Mouse (Mus musculus) midbrain, embryonic 11.5 days (tissue): Measurements from ENCODE around the gene Pde6d. TPM values are rescaled to one million over a fixed set of nuclear protein-coding genes. Genes with fewer than 3 reads are reported as not detected.

Experiments used
- ATAC-seq: fragments of 200-750 bp; cut with Nextera tagmentation; 2 replicates; pipeline ENCODE4 v1.8.0; 2017; ENCODE audit warnings: moderate TSS enrichment, moderate library complexity; ENCODE audit not compliant: low FRiP score
- DNase-seq: peaks from one replicate; pipeline ENCODE4 v3.0.0; 2015; ENCODE audit warnings: low spot score; ENCODE audit errors: missing footprints
- H3K27ac ChIP-seq: fragments of 300-500 bp; sonication (generic); 2 replicates; pipeline ENCODE4 v1.5.1; 2014; ENCODE audit warnings: low read depth, low read length
- H3K27me3 ChIP-seq: fragments of 300-500 bp; sonication (generic); 2 replicates; pipeline ENCODE4 v1.6.1; 2014; ENCODE audit warnings: mild to moderate bottlenecking, low read length, moderate library complexity, mixed read lengths; ENCODE audit not compliant: control insufficient read depth, insufficient read depth
- H3K36me3 ChIP-seq: fragments of 300-500 bp; sonication (generic); 2 replicates; pipeline ENCODE4 v1.6.1; 2014; ENCODE audit warnings: mild to moderate bottlenecking, low read length, moderate library complexity, mixed read lengths; ENCODE audit not compliant: control insufficient read depth, insufficient read depth
- H3K4me1 ChIP-seq: fragments of 300-500 bp; sonication (generic); 2 replicates; pipeline ENCODE4 v1.6.1; 2014; ENCODE audit warnings: low read length; ENCODE audit not compliant: control insufficient read depth, insufficient read depth
- H3K4me2 ChIP-seq: fragments of 300-500 bp; sonication (generic); 2 replicates; pipeline ENCODE4 v1.6.1; 2014; ENCODE audit warnings: mild to moderate bottlenecking, moderate library complexity
- H3K4me3 ChIP-seq: fragments of 300-500 bp; sonication (generic); 2 replicates; pipeline ENCODE4 v1.5.1; 2014; ENCODE audit warnings: low read depth, low read length
- H3K9ac ChIP-seq: fragments of 300-500 bp; sonication (generic); 2 replicates; pipeline ENCODE4 v1.6.1; 2014; ENCODE audit warnings: low read length
- H3K9me3 ChIP-seq: fragments of 300-500 bp; sonication (generic); 2 replicates; pipeline ENCODE4 v1.6.1; 2016; ENCODE audit warnings: low read length; ENCODE audit not compliant: control insufficient read depth
- WGBS: fragments of 180-500 bp; shearing (Covaris S2); extraction: QIAGEN DNeasy Blood & Tissue Kit; methylation state at CpG from one replicate; pipeline ENCODE4 v1.1.7; 2014; 5-methylcytosine and 5-hydroxymethylcytosine counted together
- polyA plus RNA-seq: library from polyadenylated mRNA; unstranded; fragments of >200 nt; fragmentation: Nextera tagmentation; extraction: Ambion mirVana; gene quantifications from 2 replicates; pipeline ENCODE4 v1.2.1, GENCODE M21; 2014

Pde6d gene
- 94.3 and 98.3 TPM in 2 replicates for polyA plus RNA-seq

GRCm38 (mm10) chr1:86582451-86583096 lies at the start of gene Pde6d, which contains the start of gene Cops7b:
Gene Pde6d, minus strand, starts transcription at chr1:86582629.
Gene Cops7b, plus strand, starts transcription at chr1:86582904.
- DNase-seq (peak; percentile 100), ATAC-seq (peak; percentile 97)
- Histone ChIP-seq H3K9ac (peak within 1 kb of the TSS; percentile 79), H3K4me2 (peak within 1 kb of the TSS; percentile 75), H3K4me3 (peak within 1 kb of the TSS; percentile 89), H3K27me3 (no peaks in the 10 kb centered on the region), H3K27ac (peak within 1 kb of the TSS; percentile 25), H3K9me3 (no peaks in the 10 kb centered on the region), H3K4me1 (peaks cover 6% of the 10 kb centered on the region), H3K36me3 (no peaks in the 10 kb centered on the region)
- WGBS = under 1% methylated on average over 26 of the region's 26 CpGs

GRCm38 (mm10) chr1:86630527-86630926 lies 48.1 kb upstream of the Pde6d start:
- no peak for DNase-seq

GRCm38 (mm10) chr1:86629936-86630335 lies 47.5 kb upstream of the Pde6d start:
- no peak for ATAC-seq
- H3K9me3 ChIP-seq = no peaks in the 10 kb centered on the region
- H3K4me2 ChIP-seq = no peak overlapping the region
- no peak overlapping the region for H3K9ac ChIP-seq
- no peak overlapping the region for H3K4me3 ChIP-seq
- WGBS = 63% methylated on average over 4 of the region's 4 CpGs
- H3K27me3 ChIP-seq = no peaks in the 10 kb centered on the region
- DNase-seq = no peak
- H3K4me1 ChIP-seq = peaks cover 3% of the 10 kb centered on the region; the same call in 1 of the 2 replicates
- H3K27ac ChIP-seq = no peak overlapping the region
- H3K36me3 ChIP-seq = no peaks in the 10 kb centered on the region

More at GRCm38 (mm10) chr1:86630527-86630926, 48.1 kb upstream of the Pde6d start:
- no peaks in the 10 kb centered on the region for H3K36me3 ChIP-seq
- ATAC-seq = no peak
- no peak overlapping the region for H3K4me2 ChIP-seq
- no peaks in the 10 kb centered on the region for H3K27me3 ChIP-seq
- H3K9me3 ChIP-seq = no peaks in the 10 kb centered on the region
- H3K27ac ChIP-seq = no peak overlapping the region
- peaks cover 3% of the 10 kb centered on the region; the same call in 1 of the 2 replicates for H3K4me1 ChIP-seq
- no peak overlapping the region for H3K9ac ChIP-seq
- H3K4me3 ChIP-seq = no peak overlapping the region
- WGBS = 89% methylated on average over 4 of the region's 4 CpGs

GRCm38 (mm10) chr1:86628270-86628669 lies 45.8 kb upstream of the Pde6d start:
- H3K4me1 ChIP-seq = no peaks in the 10 kb centered on the region
- H3K27me3 ChIP-seq = no peaks in the 10 kb centered on the region
- H3K9ac ChIP-seq = no peak overlapping the region
- WGBS = 87% methylated on average over 3 of the region's 3 CpGs
- H3K9me3 ChIP-seq = no peaks in the 10 kb centered on the region
- DNase-seq (no peak), ATAC-seq (no peak)
- no peaks in the 10 kb centered on the region for H3K36me3 ChIP-seq
- no peak overlapping the region for H3K4me3 ChIP-seq
- no peak overlapping the region for H3K4me2 ChIP-seq
- no peak overlapping the region for H3K27ac ChIP-seq

GRCm38 (mm10) chr1:86623001-86624000 lies 40.9 kb upstream of the Pde6d start:
- no peak overlapping the region for H3K4me3 ChIP-seq
- no peaks in the 10 kb centered on the region for H3K4me1 ChIP-seq
- H3K4me2 ChIP-seq = no peak overlapping the region
- 77% methylated on average over 16 of the region's 16 CpGs for WGBS
- no peaks in the 10 kb centered on the region for H3K36me3 ChIP-seq
- no peak for ATAC-seq
- H3K27me3 ChIP-seq = no peaks in the 10 kb centered on the region
- H3K27ac ChIP-seq = no peak overlapping the region
- no peaks in the 10 kb centered on the region for H3K9me3 ChIP-seq
- DNase-seq = no peak
- H3K9ac ChIP-seq = no peak overlapping the region

- Histone ChIP-seq H3K36me3 (no peaks in the 10 kb centered on the region), H3K27ac (no peak overlapping the region), H3K4me2 (no peak overlapping the region), H3K4me1 (no peaks in the 10 kb centered on the region), H3K27me3 (no peaks in the 10 kb centered on the region), H3K9ac (no peak overlapping the region), H3K4me3 (no peak overlapping the region), H3K9me3 (no peaks in the 10 kb centered on the region)
- DNase-seq = no peak
- no peak for ATAC-seq
- WGBS = 64% methylated on average over 2 of the region's 2 CpGs
Observed at GRCm38 (mm10) chr1:86622296-86622695, 39.9 kb upstream of the Pde6d start.

GRCm38 (mm10) chr1:86618454-86619125 lies 36.2 kb upstream of the Pde6d start:
- H3K27me3 ChIP-seq = no peaks in the 10 kb centered on the region
- no peaks in the 10 kb centered on the region for H3K36me3 ChIP-seq
- ATAC-seq = no peak
- 61% methylated on average over 10 of the region's 10 CpGs for WGBS
- no peaks in the 10 kb centered on the region for H3K4me1 ChIP-seq
- H3K4me2 ChIP-seq = no peak overlapping the region
- H3K9ac ChIP-seq = no peak overlapping the region
- DNase-seq = peak; percentile 93
- H3K4me3 ChIP-seq = no peak overlapping the region
- H3K27ac ChIP-seq = no peak overlapping the region
- H3K9me3 ChIP-seq = no peaks in the 10 kb centered on the region

GRCm38 (mm10) chr1:86614269-86614668 lies 31.8 kb upstream of the Pde6d start:
- Histone ChIP-seq H3K4me2 (no peak overlapping the region), H3K4me1 (no peaks in the 10 kb centered on the region), H3K36me3 (no peaks in the 10 kb centered on the region), H3K9me3 (no peaks in the 10 kb centered on the region), H3K4me3 (no peak overlapping the region), H3K9ac (no peak overlapping the region), H3K27me3 (no peaks in the 10 kb centered on the region), H3K27ac (no peak overlapping the region)
- DNase-seq = no peak
- ATAC-seq = no peak
